ENCODE assay signal across 9 mouse cellular contexts in the genomic region with DNA sequence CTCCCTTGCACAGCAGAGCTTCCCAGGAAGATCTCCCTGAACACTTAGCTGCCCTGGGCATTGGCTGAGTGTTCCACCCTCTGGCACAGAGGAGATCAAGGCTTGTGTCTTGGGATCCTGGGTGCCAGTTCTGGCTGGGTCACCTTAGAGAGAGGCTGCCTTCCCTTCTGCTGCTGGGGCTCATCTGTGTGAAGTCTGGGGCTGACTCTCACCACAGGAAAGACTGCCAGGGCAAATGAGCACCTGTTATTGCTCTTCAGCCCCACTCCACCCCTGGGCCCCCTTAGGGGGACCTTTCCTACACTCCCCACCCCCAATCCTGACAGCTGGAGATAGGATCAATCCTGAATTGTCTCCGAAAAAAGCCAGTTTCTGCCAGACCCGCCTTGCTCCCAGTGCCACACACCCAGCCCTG. TPM values are rescaled to one million over a fixed set of nuclear protein-coding genes. Genes with fewer than 3 reads are reported as not detected.
DNase-seq lines count a peak whose midpoint lies in the region; ATAC-seq lines count a peak whose summit lies in the region.
"Had no signal": no experiment of that assay in that cellular context is flagged by ENCODE, and none has a peak within 500 bp of the region (broad histone marks: within the 10 kb centered on the region; RNA-seq: fewer than 3 reads in every experiment).

No protein-coding gene starts in this region.

- H3K27me3 ChIP-seq in lung, embryonic 16.5 days (ENCODE audit: control insufficient read depth, insufficient read depth, low read depth, low read length) = no peaks in the 10 kb centered on the region
- peaks cover 7% of the 10 kb centered on the region; the same call in 1 of the 2 replicates for H3K27me3 ChIP-seq in forebrain, embryonic 15.5 days
- no peaks in the 10 kb centered on the region for H3K27me3 ChIP-seq in liver, embryonic 12.5 days (replicated peaks)

- no peak for ATAC-seq in lung, embryonic 16.5 days (ENCODE audit: low read depth)
- peak; percentile 7; the same call in 1 of the 2 replicates for ATAC-seq in forebrain, embryonic 15.5 days (replicated peaks)
- ATAC-seq in liver, embryonic 12.5 days = no peak

- peak overlapping the region; percentile 75 for H3K9ac ChIP-seq in lung, embryonic 16.5 days (ENCODE audit: low read length)
- peak overlapping the region; percentile 62 for H3K9ac ChIP-seq in forebrain, embryonic 15.5 days (replicated peaks)
- peak overlapping the region; percentile 87 for H3K9ac ChIP-seq in liver, embryonic 12.5 days

- 52% methylated on average over 2 of the region's 2 CpGs for WGBS in lung, embryonic 16.5 days
- 55% methylated on average over 2 of the region's 2 CpGs for WGBS in forebrain, embryonic 15.5 days
- 10% methylated on average over 2 of the region's 2 CpGs for WGBS in liver, embryonic 12.5 days (ENCODE audit: insufficient replicate concordance)

- DNase-seq in lung, postnatal 25 days (ENCODE audit: low spot score) = no peak
- peak; percentile 47 for DNase-seq in thymus, postnatal 0 days (ENCODE audit: low spot score)
- DNase-seq in left cerebral cortex, postnatal 4 days = no peak
- DNase-seq in spleen, adult 12 weeks (ENCODE audit: low spot score) = no peak
- DNase-seq in adrenal gland, postnatal 36 days = no peak

- peak overlapping the region; percentile 92 for H3K4me3 ChIP-seq in lung, embryonic 16.5 days (ENCODE audit: low read length)
- H3K4me3 ChIP-seq in forebrain, embryonic 15.5 days = peak overlapping the region; percentile 80
- H3K4me3 ChIP-seq in liver, embryonic 12.5 days = peak overlapping the region; percentile 85

- H3K4me2 ChIP-seq in lung, embryonic 16.5 days (ENCODE audit: low read depth, low read length) = peak overlapping the region; percentile 86
- peak overlapping the region; percentile 83 for H3K4me2 ChIP-seq in forebrain, embryonic 15.5 days (replicated peaks)
- peak overlapping the region; percentile 89 for H3K4me2 ChIP-seq in liver, embryonic 12.5 days

- H3K27ac ChIP-seq in lung, embryonic 16.5 days (ENCODE audit: low read length) = no peak overlapping the region
- no peak overlapping the region for H3K27ac ChIP-seq in forebrain, embryonic 15.5 days (replicated peaks)
- H3K27ac ChIP-seq in liver, embryonic 12.5 days = peak overlapping the region; percentile 98

- H3K9me3 ChIP-seq in lung, embryonic 16.5 days (ENCODE audit: control insufficient read depth, low read length) = no peaks in the 10 kb centered on the region
- no peaks in the 10 kb centered on the region for H3K9me3 ChIP-seq in forebrain, embryonic 15.5 days
- no peaks in the 10 kb centered on the region for H3K9me3 ChIP-seq in liver, embryonic 12.5 days (replicated peaks)

- no peaks in the 10 kb centered on the region for H3K36me3 ChIP-seq in lung, embryonic 16.5 days (ENCODE audit: control insufficient read depth, insufficient read depth, low read length)
- no peaks in the 10 kb centered on the region for H3K36me3 ChIP-seq in forebrain, embryonic 15.5 days
- peaks cover 13% of the 10 kb centered on the region for H3K36me3 ChIP-seq in liver, embryonic 12.5 days

- H3K4me1 ChIP-seq in lung, embryonic 16.5 days (replicated peaks; ENCODE audit: control insufficient read depth, insufficient read depth, low read length) = peaks cover 15% of the 10 kb centered on the region
- peaks cover 20% of the 10 kb centered on the region for H3K4me1 ChIP-seq in forebrain, embryonic 15.5 days
- H3K4me1 ChIP-seq in liver, embryonic 12.5 days = peaks cover 79% of the 10 kb centered on the region

- intact Hi-C loops in left cerebral cortex, postnatal 4 days (cut with DNase I) = no loop called here

RNA-seq across cellular contexts. Expression of gene Capn5, which starts 1.0 kb away (rescaled TPM):
- polyA plus RNA-seq in lung, embryonic 16.5 days (2015; fragmentation: Nextera tagmentation; extraction: Ambion mirVana) = 9.6 and 10.1 TPM in 2 replicates
- 15.5 and 15.9 TPM in 2 replicates for polyA plus RNA-seq in forebrain, embryonic 15.5 days (2015; fragmentation: Nextera tagmentation; extraction: Ambion mirVana)
- 20.0 and 23.5 TPM in 2 replicates for polyA plus RNA-seq in liver, embryonic 12.5 days (2016; fragmentation: Nextera tagmentation; extraction: Ambion mirVana)
- polyA plus RNA-seq in thymus, postnatal 0 days (2015; fragmentation: Nextera tagmentation; extraction: Ambion mirVana) = 8.4 and 11.1 TPM in 2 replicates
- total RNA-seq in left cerebral cortex, postnatal 4 days (2021) = 10 to 100 TPM; 51.0 to 52.2 TPM
- total RNA-seq in adrenal gland, postnatal 36 days (2021) = 1 to 10 TPM; 3.7 to 7.0 TPM

RNA-seq across cellular contexts. Expression of gene B3gnt6, which starts 22.2 kb away (rescaled TPM):
- 0.13 and 0.36 TPM in 2 replicates for polyA plus RNA-seq in lung, embryonic 16.5 days (2015; fragmentation: Nextera tagmentation; extraction: Ambion mirVana)
- 0.15 and 0.42 TPM in 2 replicates for polyA plus RNA-seq in forebrain, embryonic 15.5 days (2015; fragmentation: Nextera tagmentation; extraction: Ambion mirVana)
- polyA plus RNA-seq in liver, embryonic 12.5 days (2016; fragmentation: Nextera tagmentation; extraction: Ambion mirVana) = not detected in 2 replicates
- polyA plus RNA-seq in thymus, postnatal 0 days (2015; fragmentation: Nextera tagmentation; extraction: Ambion mirVana) = 0.22 and 0.24 TPM in 2 replicates
- total RNA-seq in left cerebral cortex, postnatal 4 days (2021) = under 1 TPM; 0.16 to 0.28 TPM
- 1 to 10 TPM in 1 of 2 experiments, under 1 TPM in 1; 0.20 to 3.2 TPM for total RNA-seq in adrenal gland, postnatal 36 days (2021)
- total RNA-seq: neutrophil, adult 5-6 weeks had no signal

RNA-seq across cellular contexts. Expression of gene Omp, which starts 31.8 kb away (rescaled TPM):
- polyA plus RNA-seq in lung, embryonic 16.5 days (2015; fragmentation: Nextera tagmentation; extraction: Ambion mirVana) = 0.25 and 0.73 TPM in 2 replicates
- 0.46 and 0.47 TPM in 2 replicates for polyA plus RNA-seq in forebrain, embryonic 15.5 days (2015; fragmentation: Nextera tagmentation; extraction: Ambion mirVana)
- 0.89 TPM in 2 replicates for polyA plus RNA-seq in liver, embryonic 12.5 days (2016; fragmentation: Nextera tagmentation; extraction: Ambion mirVana)
- 0.55 and 0.70 TPM in 2 replicates for polyA plus RNA-seq in thymus, postnatal 0 days (2015; fragmentation: Nextera tagmentation; extraction: Ambion mirVana)
- 1 to 10 TPM; 1.4 to 2.1 TPM for total RNA-seq in left cerebral cortex, postnatal 4 days (2021)
- 1 to 10 TPM in 1 of 2 experiments, under 1 TPM in 1; 0.20 to 3.1 TPM for total RNA-seq in adrenal gland, postnatal 36 days (2021)

RNA-seq across cellular contexts. Expression of gene Myo7a, which starts 57.8 kb away (rescaled TPM):
- polyA plus RNA-seq in lung, embryonic 16.5 days (2015; fragmentation: Nextera tagmentation; extraction: Ambion mirVana) = 9.9 and 11.3 TPM in 2 replicates
- 15.8 and 15.9 TPM in 2 replicates for polyA plus RNA-seq in forebrain, embryonic 15.5 days (2015; fragmentation: Nextera tagmentation; extraction: Ambion mirVana)
- 14.4 TPM in 2 replicates for polyA plus RNA-seq in liver, embryonic 12.5 days (2016; fragmentation: Nextera tagmentation; extraction: Ambion mirVana)
- 2.6 and 2.8 TPM in 2 replicates for polyA plus RNA-seq in thymus, postnatal 0 days (2015; fragmentation: Nextera tagmentation; extraction: Ambion mirVana)
- total RNA-seq in left cerebral cortex, postnatal 4 days (2021) = 10 to 100 TPM; 17.8 to 18.7 TPM
- total RNA-seq in adrenal gland, postnatal 36 days (2021) = 100 to 1,000 TPM; 102 to 124 TPM
